Mouse (Mus musculus) T-helper 1 cell (primary cell): ENCODE data around the gene Espl1.

Source experiments
- in situ Hi-C: fragments of 300-600 bp; cut with MboI, MseI; formaldehyde crosslinking; loops from one replicate; pipeline ENCODE4 v1.15.1; 2025; ENCODE audit warnings: high pct_unique_total_duplicates

The Espl1 gene

DNA sequence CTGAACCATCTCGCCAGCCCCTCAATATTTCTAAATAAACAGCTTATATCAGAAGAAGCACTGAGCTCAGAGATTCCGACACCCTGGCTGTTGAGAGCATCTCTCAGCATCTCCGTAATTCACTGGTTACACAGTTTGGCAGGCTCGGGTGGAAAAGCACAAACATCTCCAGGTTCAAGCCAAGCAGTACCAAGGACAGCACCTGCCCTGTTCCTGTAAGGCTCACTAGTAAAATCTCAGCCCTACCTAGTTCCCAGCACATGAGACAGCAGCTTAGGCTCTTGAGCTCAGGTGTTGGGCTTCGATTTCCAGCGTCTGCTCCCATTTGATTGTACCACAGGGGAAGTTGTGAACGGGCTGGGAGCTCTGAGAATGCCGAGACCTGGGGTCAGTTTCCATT, 39.2 kb downstream of the Espl1 start:
- in situ Hi-C loops, result loop anchor here (5.0 kb wide), 1 partner anchor 37 kb away; no protein-coding TSS in a partner anchor

DNA sequence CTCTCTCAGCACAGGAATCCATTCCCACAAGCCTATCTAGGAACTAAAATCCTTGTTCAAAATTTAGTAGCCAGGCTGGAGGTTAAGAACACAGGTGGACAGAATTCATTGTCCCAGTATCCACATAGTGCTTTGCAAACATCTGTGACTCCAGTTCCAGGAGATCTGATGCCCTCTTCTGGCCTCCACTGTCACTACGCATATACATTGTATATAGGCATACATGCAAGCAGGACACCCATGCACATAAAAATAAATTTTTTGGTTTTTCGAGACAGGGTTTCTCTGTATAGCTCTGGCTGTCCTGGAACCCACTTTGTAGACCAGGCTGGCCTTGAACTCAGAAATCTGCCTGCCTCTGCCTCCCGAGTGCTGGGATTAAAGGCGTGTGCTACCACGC, 39.9 kb downstream of the Espl1 start:
- in situ Hi-C loops, result loop anchor here (5.0 kb wide), 1 partner anchor 36 kb away; no protein-coding TSS in a partner anchor

DNA sequence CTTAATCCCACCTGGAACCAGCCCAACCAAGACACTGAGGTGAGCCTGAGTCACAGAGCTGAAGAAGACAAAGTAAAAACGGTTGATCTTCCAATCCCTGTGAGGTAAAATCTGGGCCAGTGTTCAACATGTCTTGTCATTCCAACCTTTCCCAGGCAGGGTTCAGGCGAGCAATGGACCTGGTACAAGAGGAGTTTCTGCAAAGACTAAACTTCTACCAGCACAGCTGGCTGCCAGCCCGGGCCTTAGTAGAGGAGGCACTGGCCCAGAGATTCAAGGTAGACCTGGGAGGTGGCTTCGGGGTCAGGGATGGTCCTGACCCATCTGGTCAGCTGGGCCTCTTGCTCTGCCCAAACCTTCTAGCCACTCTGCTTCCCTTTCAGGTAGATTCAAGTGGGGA, 40.9 kb downstream of the Espl1 start:
- in situ Hi-C loops, result loop anchor here (5.0 kb wide), 1 partner anchor 35 kb away; no protein-coding TSS in a partner anchor

DNA sequence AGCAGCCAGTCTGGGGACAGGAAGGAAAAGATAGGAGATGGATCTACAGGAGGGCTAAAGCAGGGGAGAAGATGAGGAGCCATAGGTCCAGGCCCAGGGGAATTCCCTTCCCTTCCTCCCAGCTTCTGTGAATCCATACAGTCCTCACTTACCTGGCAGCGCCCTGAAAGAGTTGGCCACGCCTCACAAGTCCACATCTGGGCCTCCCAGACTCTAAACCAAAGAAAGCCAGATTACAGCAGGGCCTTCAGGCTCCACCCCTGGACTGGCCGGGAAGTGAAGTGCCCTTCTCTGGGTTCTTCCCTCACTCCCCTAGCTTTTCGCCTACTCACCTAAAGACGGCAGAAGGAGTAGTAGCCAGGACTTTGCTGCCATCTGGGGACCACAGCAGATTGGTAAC, 43.5 kb downstream of the Espl1 start:
- in situ Hi-C loops, result loop anchor here (5.0 to 10.0 kb wide), 2 partner anchors 33 to 1085 kb away; partner anchors contain the start of gene Nr4a1

DNA sequence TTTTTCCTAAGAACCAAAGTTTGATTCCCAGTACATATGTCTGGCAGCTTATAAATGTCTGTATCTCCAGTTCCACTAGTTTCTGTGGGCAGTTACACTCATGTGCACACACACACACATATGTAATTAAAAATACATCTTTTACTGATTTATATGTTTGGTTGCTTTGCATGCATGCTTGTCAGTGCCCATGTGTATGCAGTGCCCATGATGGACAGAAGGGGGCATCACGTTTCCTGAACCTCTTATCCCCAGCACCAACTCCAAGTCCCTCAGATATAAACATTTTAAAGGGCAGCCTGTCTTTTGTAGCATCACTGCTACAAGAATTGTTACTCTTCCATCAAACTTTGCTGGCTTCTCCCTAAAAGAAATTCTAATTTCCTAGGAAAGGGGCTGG, 45.5 kb downstream of the Espl1 start:
- in situ Hi-C loops, result loop anchor here (10.0 kb wide), 1 partner anchor 1087 kb away; the partner anchor contains the start of gene Nr4a1

DNA sequence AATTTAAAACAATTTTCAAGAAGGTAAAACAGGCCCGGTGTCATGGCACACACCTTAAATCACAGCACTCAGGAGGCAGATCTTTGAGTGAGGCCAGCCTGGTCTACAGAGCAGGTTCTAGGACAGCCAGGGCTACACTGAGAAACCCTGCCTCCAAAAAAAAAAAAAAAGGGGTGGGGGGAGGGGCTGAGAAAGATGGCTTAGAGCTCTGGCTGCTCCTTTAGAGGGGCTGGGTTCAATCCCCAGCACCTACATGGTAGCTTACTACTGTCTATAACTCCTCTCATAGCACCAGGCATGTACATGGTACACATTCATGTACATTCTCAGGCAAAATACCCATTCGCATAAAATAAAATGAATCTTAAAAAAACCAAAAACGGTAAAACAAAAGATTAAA, 48.4 kb downstream of the Espl1 start:
- in situ Hi-C loops, result loop anchor here (10.0 kb wide), 1 partner anchor 1090 kb away; the partner anchor contains the start of gene Nr4a1

DNA sequence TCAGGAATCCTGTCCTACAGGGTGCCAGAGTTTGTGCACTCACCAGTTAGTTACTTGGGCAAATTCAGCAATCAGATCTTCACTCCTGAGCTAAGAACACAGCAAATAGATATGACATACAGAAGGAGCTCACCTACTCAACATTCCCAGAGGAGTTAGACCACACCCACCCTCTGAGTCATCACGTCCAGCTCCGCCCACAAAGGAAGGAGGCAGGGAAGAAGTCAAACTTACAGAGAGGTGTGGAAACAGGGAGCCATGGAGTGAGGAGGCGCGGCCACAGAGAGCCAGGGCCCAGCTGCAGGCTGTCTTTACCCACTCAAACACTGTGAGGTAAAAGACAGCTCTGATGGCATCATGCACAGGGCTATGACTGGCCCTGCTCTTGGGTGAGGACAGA, 50.4 kb downstream of the Espl1 start:
- in situ Hi-C loops, result loop anchor here (10.0 kb wide), 1 partner anchor 1092 kb away; the partner anchor contains the start of gene Nr4a1

DNA sequence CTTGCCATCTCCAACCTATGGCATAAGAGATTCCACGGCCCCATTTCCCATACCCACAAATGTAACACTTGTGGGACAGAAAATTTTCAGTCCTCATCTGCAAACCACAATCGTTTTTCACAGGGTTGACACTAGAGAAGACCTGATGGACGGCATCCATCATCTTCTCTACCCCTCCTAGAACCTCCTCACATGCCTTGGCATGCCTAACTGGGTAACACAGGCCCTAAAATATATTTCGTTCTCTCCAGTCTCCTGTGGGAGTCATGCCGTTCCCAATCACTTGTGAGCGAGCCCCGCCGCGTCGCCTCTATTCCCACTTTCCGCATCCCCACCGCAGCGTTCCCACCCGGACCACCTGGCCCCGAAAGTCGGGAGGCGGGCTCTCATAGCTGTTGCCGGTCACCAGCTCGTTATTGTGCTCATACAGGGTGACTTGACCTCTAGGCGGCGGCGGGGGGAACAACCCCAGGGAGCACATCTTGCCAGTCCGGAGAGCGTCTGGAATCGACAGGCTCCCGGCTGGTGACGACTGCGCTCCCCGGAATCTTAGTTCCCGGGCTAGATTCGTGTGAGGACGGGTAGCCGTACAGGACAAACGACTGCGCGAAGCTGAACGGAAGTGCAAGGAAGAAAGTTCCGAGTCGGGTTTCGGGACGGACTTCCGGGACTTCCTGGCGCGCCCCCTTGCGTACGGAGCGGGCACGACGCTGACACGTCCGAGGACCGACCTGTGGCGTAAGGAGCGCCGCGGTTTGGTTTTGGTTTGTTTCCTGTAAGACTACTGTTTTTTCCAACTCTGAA, 54.3 kb downstream of the Espl1 start, which contains the start of gene Aaas:
Gene Aaas, minus strand, starts transcription at position 634 of the 804 bp plus-strand sequence.
- in situ Hi-C loops, result no loop called here

DNA sequence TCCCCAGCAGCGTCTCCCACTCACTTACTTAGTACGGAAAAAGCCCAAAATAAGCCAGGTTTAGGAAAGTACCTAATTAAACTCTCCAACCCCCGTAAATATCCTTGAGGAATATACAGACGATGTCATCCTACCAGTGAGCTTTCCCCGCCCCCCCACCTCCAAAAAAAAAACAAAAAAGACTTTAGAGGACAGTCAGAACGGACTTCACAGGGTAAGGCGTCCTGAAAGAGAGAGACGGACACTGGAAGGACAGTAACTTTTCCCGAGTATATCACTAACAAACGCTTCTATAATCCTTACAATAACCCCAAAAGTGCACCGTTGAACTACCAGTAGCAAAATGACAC, 54.9 kb downstream of the Espl1 start:
- in situ Hi-C loops, result no loop called here

DNA sequence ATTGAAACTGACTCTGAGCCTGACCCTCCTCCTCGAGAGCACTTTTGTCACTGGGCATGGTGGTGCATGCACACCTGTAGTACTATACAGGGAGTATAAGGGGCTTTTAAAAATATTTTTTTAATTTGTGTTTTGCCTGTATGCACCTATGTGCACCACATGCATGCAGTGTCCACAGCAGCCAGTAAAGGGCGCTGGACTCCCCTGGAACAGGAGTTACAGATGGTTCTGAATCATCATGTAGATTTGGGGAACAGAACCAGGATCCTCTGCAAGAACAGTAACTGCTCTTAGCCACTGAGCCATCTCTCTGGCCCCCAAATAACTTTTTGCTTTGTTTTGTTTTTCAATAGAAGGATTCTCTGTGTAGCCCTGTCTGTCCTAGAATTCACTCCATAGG, 56.1 kb downstream of the Espl1 start:
- in situ Hi-C loops, result no loop called here

DNA sequence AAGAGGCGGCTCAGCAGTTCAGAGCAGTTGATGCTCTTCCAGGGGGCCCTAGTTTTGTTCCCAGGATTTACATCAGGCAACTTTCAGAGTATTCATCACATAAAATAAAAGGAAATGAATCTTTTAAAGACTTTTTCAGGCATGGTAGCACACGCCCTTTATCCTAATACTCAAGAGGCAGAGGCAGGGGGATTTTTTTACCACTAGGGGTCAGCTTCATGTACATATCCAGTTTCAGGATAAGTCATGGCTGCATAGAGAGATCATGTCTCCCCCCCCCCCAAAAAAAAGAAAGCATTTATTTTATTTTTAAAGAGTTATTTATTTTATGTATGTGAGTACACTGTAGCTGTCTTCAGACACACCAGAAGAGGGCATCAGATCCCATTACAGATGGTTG, 57.9 kb downstream of the Espl1 start:
- in situ Hi-C loops, result no loop called here

DNA sequence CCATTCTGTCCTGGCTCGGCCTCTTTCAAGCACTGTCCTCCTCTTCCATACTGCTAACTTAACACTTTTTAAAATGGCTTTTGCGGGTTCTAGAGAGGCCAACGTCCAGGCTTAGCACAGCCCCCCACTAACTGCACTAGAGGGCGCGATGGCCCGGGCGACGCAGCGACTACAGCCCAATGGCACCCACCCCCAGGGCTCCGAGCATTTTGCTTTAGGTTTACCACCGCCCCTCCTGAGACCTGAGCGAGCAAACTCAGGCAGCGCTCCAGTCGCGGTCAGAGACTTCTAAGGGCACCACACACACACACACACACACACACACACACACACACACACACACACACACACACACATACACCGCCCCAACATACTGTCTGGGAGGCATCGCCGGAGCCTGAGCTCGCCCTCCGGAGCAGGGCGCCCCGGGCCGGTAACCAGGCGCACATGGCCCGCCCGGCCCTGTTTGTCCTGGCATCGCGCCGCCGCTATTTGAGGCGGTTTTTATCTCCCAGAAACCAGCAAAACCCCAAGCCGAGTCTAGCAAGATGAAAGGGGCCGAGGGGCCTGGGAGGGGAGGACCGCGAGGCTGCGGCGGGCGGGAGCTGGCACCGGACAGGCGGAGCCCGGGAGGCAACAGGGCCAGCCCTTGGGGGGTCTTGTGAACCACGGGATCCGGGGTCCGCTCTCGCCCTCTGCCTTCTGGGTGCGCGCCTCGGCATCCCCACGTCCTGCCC, 59.2 kb downstream of the Espl1 start:
- in situ Hi-C loops, result no loop called here

DNA sequence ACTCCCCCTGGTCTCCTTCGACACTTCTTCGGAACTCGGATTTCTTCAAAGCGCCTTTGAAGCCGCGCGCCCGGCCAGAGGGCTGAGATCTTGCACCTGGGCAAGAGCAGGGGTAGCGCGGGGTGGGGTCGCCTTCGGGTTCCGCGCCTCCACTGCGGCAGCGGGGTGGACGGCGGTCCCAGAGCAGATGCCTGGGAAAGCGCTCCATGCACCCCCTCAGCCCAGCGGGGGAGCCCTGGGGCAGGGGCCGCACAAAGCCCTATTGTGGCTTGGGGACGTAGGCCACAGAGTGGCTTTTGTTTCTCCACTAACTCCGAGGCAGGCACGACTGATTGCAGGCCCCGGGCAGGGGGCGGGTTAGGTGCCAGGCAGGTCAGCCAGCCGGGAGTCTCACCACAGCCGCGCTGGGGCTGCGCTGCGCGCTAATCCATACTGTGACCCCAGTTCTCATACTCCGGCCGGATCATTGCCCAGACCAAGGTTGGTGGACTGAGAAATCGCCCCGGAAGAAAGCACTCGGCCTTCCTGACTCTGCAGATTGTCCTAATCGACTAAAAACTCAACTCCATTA, 59.9 kb downstream of the Espl1 start:
- in situ Hi-C loops, result no loop called here

DNA sequence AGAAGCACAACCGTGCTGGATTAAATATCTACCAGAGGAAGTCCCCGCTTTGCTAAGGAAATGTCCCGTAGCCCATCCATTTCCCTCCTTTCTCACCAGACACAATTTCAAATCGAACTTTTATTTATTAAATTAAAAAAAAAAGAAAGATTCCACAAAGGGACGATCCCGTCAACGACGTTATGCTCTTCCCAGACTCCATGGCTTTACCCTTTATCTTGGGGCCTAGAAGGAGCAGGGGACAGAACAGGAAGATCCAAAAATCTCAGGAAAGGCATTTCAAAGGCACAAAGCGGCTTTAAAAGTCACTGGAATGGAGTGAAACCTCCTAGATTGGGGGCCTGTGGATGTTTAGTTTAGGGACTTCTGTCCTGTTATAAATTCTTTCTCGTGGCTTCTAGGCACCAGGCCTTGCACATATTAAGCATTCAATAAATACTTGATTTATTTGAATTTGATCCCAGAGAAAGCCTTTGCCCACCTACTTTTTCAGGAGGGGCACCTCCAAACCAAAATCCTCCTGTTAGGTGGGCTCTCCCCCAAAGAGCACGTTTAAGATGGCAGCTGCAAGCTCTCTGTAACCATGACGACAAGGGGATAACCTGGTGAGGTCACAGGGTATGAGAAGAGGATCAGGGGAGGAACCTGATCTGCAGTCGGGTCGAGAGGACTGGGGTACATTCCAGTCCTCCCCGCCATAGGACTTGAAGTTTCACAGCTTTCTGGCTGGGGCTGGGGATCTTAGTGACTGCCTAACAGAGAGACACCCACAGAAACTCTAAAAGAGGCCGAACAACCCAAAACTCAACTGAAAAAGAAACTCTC, 60.6 kb downstream of the Espl1 start:
- in situ Hi-C loops, result no loop called here

DNA sequence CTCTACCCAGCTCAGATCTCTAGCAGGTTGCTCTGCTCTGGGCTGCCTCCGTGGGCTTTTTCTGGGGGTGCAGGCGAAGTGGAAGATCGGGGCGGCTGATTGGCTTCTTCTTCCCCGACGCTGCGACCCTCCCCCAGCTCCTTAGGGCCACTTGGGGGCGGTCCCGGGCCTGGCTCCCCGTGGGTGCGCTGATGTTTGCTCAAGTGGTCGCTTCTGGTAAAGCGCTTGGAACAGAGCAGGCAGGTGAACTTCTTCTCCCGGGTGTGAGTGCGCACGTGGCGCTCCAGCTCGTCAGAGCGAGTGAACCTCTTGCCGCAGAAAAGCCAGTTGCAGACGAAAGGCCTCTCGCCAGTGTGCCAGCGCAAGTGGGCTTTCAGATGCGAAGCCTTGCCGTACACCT, 62.1 kb downstream of the Espl1 start:
- in situ Hi-C loops, result no loop called here

DNA sequence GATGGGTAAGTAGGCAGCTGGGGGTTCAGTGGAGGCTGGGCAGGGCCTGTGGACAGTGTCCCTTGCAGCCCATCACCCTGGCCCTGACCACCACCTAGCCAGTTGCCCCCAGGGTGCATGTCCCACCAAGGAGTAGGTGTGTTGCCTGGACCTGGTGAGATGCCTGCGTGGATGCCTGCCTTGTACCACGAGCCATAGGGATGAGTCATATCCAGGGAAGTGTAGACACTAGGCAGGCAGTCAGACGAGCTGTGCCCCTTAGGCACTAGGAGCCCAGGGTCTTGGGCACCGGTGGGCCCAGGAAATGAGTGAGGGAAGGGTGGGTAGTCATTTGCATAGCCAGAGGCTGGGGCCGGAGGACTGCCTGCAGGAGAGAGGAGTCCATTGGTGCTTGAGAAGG, 62.8 kb downstream of the Espl1 start:
- in situ Hi-C loops, result no loop called here

DNA sequence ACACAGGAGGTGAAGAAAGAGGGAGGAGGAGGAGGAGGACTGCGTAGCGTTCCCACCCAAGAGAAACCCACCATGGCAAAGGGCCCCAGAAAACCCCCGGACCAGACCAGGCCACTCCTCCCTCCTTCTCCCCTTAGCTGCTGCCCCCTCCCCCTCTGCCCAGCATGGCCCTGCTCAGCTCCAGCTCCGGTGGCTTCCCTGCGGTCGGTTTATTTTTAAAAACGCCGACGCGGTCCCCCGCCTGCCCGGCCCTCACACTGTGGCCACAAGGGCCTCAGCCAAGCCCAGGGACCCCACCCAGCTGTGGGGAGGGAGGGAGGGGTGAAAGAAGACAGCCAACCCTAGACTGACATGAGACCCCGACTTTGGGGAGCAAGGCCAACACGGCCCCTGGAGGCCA, 66.6 kb downstream of the Espl1 start:
- in situ Hi-C loops, result no loop called here

DNA sequence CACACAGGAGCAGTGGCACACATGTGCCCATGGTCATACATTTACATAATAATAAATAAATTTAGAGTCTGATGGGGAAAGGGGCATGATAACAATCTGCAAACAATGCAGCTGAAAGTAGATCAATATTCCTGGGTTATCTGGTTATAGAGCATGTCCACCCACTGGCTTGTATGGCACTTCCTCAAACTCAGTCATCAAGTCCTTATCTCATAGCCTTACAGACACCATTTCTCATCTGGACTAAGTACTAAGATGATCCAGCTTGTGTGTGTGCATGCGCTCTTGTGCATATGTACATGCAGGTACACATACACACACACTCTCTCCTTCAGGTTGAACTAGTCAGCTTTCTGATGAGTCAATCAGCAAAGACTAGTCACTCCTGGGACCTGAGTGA, 68.6 kb downstream of the Espl1 start:
- in situ Hi-C loops, result no loop called here

DNA sequence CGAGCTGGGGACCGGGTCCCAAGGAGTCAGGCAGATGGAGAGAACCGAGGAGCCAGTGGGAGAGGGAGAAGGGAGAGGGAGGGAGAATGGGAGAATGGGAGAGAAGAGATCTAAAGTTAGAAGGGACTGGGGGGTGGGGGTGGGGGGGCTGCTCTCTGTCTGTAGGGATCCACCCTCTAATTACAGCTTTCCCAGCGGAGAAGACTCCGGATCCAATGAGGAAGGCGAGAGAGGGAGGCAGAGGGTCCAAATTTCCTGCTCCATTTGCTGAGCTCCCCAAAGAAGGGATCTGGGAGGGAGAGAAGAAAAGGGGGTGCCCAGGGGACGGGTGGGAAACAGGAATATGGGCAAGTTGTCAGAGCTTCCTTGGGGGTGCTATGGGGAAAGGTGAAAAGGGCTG, 70.2 kb downstream of the Espl1 start:
- in situ Hi-C loops, result no loop called here

DNA sequence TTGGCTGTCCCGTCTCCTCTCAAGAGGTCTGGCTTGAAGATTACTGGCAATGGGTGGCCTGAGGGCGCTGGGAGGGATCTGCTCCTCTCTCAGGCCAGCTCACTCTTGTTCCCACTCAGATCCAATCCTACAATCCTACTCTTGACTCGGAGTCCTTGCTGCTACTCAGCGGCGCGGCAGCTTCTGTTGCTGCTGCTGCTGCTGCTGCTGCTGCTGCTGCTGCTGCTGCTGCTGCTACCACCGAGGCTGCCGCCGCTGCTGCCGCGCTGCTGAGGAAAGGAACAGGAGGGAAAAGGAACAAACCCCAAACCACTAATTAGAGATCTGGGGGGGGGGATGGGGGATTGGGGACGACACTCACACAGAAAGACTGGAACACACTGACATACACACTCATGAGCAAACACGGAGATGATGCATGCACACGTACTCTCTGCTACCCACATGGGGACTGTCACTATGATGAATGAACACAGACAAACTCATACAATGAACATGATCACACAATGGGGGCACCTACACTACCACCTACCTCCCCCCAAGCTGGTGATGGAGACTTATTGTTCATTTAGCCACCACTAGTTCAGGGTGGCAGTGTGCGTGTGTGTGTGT, 70.8 kb downstream of the Espl1 start, which contains the start of gene Sp7:
Gene Sp7, minus strand, starts transcription at position 450 of the 612 bp plus-strand sequence.
- in situ Hi-C loops, result no loop called here

DNA sequence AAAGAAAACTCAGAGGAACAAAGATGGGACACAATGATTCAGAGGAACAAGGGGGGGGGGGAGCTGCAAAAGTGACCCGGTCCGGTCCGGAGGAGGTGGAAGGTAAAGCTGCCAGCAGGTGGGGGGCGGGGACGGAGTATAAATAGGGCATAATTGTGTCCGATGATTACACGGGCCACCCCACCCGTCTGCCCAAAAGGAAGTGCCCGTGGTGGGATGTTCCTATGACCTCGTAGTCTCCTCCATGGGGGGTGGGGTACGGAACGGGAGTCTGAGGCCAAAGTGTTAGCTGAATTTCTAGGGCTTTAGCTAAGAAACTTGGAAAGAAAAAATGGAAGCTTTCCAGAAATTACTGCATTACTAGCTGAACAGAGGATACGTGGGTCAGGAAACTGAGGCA, 73.9 kb downstream of the Espl1 start:
- in situ Hi-C loops, result loop anchor here (5.0 kb wide), 1 partner anchor 33 kb away; no protein-coding TSS in a partner anchor
